Comparison of ENCODE assay signal across 17 mouse cellular contexts in genomic region chr3:128120647-128121440, GRCm38 (mm10).
"Had no signal": no experiment of that assay in that cellular context is flagged by ENCODE, and none has a peak within 500 bp of the region (broad histone marks: within the 10 kb centered on the region; RNA-seq: fewer than 3 reads in every experiment).

No protein-coding gene starts in this region.

- H3K4me3 ChIP-seq: lung, embryonic 15.5 days; megakaryocyte, embryonic 14.5 days; midbrain, embryonic 13.5 days; midbrain, embryonic 15.5 days; neural tube, embryonic 12.5 days; stomach, embryonic 15.5 days had no signal

- DNase-seq: lung, adult 2 months; lung, postnatal 14 days; lung, postnatal 36 days; right cerebral cortex, postnatal 14 days; thymus, adult 2 months; thymus, postnatal 25 days; thymus, postnatal 4 days had no signal

- H3K27me3 ChIP-seq: lung, embryonic 15.5 days; megakaryocyte, embryonic 14.5 days; midbrain, embryonic 13.5 days; midbrain, embryonic 15.5 days; neural tube, embryonic 12.5 days; stomach, embryonic 15.5 days had no signal

- H3K9ac ChIP-seq: lung, embryonic 15.5 days; midbrain, embryonic 13.5 days; midbrain, embryonic 15.5 days; neural tube, embryonic 12.5 days; stomach, embryonic 15.5 days had no signal

- ATAC-seq: lung, postnatal 0 days; midbrain, embryonic 13.5 days; midbrain, embryonic 15.5 days had no signal

- H3K36me3 ChIP-seq: lung, embryonic 15.5 days; midbrain, embryonic 13.5 days; midbrain, embryonic 15.5 days; neural tube, embryonic 12.5 days; stomach, embryonic 15.5 days had no signal

- H3K9me3 ChIP-seq: lung, embryonic 15.5 days; midbrain, embryonic 13.5 days; midbrain, embryonic 15.5 days; neural tube, embryonic 12.5 days; stomach, embryonic 15.5 days had no signal

- H3K4me2 ChIP-seq: lung, embryonic 15.5 days; midbrain, embryonic 11.5 days; midbrain, embryonic 13.5 days; midbrain, embryonic 15.5 days; neural tube, embryonic 12.5 days; stomach, embryonic 15.5 days had no signal

- H3K27ac ChIP-seq: lung, embryonic 15.5 days; macrophage; midbrain, embryonic 13.5 days; midbrain, embryonic 15.5 days; neural tube, embryonic 12.5 days; stomach, embryonic 15.5 days; stomach, postnatal 0 days had no signal

- H3K4me1 ChIP-seq: lung, embryonic 15.5 days; megakaryocyte, embryonic 14.5 days; midbrain, embryonic 15.5 days; neural tube, embryonic 12.5 days; stomach, embryonic 15.5 days had no signal
